Mouse (Mus musculus): ENCODE results near the gene Supt4a.
A peak's percentile ranks its signal among the peaks of the same experiment; 100 is the strongest.

Supt4a gene

DNA sequence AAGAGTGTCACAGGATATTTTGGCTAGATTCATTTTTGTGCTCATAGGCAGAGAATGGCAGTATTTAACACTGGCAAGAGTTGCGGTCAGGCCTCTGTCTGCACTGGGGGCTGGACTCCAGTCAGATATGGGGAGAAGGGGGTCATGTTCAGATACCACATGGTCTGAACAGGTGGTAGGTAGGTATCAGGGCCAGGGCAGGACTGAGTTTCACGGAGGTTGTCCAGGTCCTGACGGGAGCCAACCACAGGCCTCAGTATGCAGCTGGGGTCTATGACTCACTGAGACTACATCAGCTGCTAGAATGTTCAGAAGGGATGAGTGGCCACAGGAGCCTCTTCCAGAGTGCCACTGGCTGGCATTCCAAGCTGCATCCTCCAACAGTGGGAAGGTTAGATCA is 35.0 kb downstream of the Supt4a start:
- DNase-seq, result no peak

DNA sequence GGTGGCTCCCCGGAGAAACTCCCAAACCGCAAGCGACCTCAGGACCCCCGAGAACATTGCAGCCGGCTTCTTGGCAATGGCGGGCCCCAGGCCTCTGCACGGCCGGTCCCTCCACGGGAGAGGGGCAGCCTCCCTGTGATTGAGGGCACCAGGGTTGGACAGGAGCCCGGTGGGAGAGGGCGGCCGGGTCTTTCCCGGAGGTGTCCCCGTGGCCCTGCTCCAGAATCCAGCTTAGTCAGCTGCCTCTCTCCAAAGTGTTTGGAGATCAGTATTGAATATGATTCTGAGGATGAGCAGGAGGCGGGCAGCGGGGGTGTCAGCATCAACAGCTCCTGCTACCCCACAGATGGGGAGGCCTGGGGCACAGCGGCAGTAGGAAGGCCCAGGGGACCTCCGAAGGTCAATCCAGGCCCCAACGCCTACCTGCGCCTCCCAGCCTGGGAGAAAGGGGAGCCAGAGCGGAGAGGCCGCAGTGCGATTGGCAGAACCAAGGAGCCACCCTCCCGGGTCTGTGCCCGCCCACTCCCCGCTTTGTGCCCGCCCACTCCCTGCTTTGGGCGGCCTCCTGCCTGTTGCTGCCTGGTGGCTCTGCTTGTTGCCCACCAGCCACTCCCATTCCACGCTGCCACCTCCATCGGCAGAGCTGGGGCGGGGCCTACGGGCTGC is 40.9 kb downstream of the Supt4a start:
- peak; percentile 93 for DNase-seq

DNA sequence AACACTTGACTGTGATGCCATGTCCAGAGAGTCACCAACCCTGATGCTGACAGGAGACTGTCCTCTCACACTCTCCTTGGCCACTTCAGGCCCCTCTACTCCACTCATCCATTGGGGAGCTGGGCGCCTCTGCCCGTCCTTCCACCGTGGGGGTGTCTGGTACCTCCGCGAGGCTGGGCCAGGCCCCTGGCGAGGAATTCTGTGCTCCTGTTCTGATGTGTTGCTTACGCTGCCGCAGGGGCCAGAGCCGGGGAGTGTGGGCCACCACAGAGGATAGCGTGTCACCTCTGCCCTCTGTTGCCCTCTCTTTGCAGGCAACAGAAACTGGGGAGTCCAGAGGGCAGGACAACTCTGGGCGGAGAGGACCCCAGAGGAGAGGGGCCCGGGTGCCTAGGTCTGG is 41.6 kb downstream of the Supt4a start:
- DNase-seq, result no peak

DNA sequence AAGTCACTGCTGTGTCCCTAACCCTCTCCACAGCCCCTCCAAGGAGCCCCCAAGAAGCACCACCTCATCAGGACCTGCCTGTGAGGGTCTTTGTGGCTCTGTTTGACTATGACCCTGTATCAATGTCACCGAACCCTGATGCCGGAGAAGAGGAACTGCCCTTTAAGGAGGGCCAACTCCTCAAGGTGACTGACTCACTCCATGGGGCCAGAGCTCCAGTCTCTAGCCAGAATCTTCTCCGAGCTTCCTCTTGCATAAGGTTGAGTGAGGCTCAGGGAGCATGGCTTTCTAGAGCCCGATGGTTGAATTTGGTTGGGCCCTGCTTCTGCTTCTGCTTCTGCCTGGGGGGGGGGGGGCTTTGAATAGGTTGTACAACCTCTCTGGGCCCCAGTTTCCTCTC is 42.0 kb downstream of the Supt4a start:
- DNase-seq, result no peak

DNA sequence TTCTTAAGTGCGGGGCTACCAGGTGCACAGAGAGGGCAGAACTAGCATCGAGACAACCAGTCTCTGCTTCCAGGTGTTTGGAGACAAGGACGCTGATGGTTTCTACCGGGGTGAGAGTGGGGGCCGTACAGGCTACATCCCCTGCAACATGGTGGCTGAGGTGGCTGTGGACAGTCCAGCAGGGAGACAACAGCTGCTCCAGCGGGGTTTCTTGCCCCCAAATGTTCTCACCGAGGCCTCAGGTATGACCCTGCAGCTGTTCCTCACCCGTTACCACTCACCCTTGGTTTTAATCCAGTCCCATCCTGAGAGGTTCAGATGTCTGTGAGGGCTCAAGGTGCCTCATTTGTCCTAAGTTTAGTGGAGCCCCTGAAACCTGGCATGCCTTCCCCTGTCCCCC is 42.8 kb downstream of the Supt4a start:
- peak; percentile 39 for DNase-seq

DNA sequence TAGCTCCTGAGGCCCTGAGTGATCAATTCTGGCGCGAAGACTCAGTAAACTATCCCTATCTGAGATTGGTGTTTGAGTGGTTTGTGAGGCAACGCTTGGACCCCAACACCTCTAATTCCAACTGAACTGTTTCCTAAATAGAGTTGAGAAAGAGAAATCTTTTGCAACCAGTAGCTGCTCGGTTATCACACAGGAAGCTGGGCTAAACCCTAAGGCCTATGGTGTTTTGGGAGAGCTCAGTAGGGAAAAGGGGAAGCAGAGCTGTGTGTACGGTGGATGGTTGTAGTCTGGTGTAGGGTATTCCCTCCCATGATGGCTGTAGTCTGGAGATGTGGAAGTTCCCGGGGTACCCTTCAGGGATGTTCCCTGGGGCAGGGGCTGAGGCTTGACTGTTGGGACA is 52.7 kb downstream of the Supt4a start:
- DNase-seq, result no peak

Measured in cerebellum, adult 11-12 months (tissue).